Mouse (Mus musculus) embryo, embryonic 10.5 days (tissue): ENCODE data around the gene Slc45a2.
A peak's percentile ranks its signal among the peaks of the same experiment; 100 is the strongest.

Experiments
- DNase-seq: peaks from one replicate; pipeline ENCODE4 v3.0.0-alpha.2; 2015; ENCODE audit warnings: low spot score

Gene Slc45a2

GRCm38 (mm10) chr15:11066299-11066698, 65.8 kb downstream of the Slc45a2 start:
- peak; percentile 66 for DNase-seq

GRCm38 (mm10) chr15:11067891-11068290, 67.4 kb downstream of the Slc45a2 start:
- DNase-seq = no peak

GRCm38 (mm10) chr15:11075726-11076361, 75.3 kb downstream of the Slc45a2 start:
- no peak for DNase-seq
